Mouse (Mus musculus): ENCODE data around the gene BC048562.

DNA sequence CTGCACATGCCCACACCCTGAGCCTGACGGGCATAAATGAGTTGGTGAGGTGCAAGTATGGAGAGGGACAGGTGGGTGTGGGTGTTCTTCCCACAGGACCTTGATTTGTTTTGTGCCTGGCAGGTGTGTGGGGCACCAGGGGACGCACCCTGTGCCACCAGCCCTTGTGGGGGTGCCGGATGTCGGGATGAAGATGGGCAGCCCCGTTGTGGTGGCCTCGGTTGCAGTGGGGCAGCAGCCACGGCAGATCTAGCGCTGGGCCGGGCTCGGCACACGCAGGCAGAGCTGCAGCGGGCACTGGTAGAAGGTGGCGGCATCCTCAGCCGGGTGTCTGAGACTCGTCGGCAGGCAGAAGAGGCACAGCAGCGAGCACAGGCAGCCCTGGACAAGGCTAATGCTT is 52.1 kb downstream of the BC048562 start:
- no peak for TF ChIP-seq POLR2A (IDR thresholded peaks at IDR 0.05; ENCODE audit: borderline replicate concordance, extremely low read depth, insufficient read depth, insufficient read length, poor library complexity, severe bottlenecking)
- TF ChIP-seq CTCF (IDR thresholded peaks at IDR 0.05; ENCODE audit: borderline replicate concordance, extremely low read depth, insufficient read depth, insufficient read length), result no peak
